Mouse (Mus musculus) CH12.LX (cell line): Measurements from ENCODE around the gene Htra2. TPM values are rescaled to one million over a fixed set of nuclear protein-coding genes. Genes with fewer than 3 reads are reported as not detected.

Source experiments
- DNase-seq: peaks from one replicate; pipeline ENCODE4 v3.0.0-alpha.2; 2013; ENCODE audit errors: extremely low read depth
- H3K27ac ChIP-seq: 2 replicates; pipeline ENCODE4 v1.5.1; 2012; ENCODE audit warnings: low read depth, mild to moderate bottlenecking, control low read depth, moderate library complexity; ENCODE audit not compliant: insufficient read depth
- H3K27me3 ChIP-seq: replicated peaks from 2 replicates; pipeline ENCODE3; 2012; ENCODE audit warnings: inconsistent platforms
- H3K36me3 ChIP-seq, 2 experiments: replicated peaks in 1 of 2; 2 replicates each; pipeline versions ENCODE3 to v1.6.1; 2012; ENCODE audit warnings: inconsistent platforms in 1 of 2, low read length in 1 of 2, mild to moderate bottlenecking in 1 of 2, mixed read lengths in 1 of 2, moderate library complexity in 1 of 2; ENCODE audit not compliant: control insufficient read depth in 1 of 2, insufficient read depth in 1 of 2
- H3K4me1 ChIP-seq, 2 experiments: 2 replicates each; pipeline ENCODE4 v1.6.1; 2012; ENCODE audit warnings: inconsistent platforms in 1 of 2, moderate library complexity in 1 of 2; ENCODE audit not compliant: insufficient read depth in 2 of 2, control insufficient read depth in 1 of 2
- H3K4me2 ChIP-seq: 2 replicates; pipeline ENCODE4 v1.6.1; 2012; ENCODE audit warnings: low read depth, mild to moderate bottlenecking, control low read depth; ENCODE audit not compliant: poor library complexity, insufficient read depth, severe bottlenecking
- H3K4me3 ChIP-seq, 3 experiments: fragments of 150-350 bp in 1 of 3; sonication (generic) in 1 of 3; replicated peaks in 1 of 3; 2 replicates each; pipeline versions ENCODE3 to v1.5.1; 2011 to 2012; ENCODE audit warnings: low read depth in 2 of 3, low read length in 2 of 3, mild to moderate bottlenecking in 2 of 3, moderate library complexity in 2 of 3, control low read depth in 1 of 3, improper control_type of control experiment in 1 of 3, inconsistent platforms in 1 of 3, mixed read lengths in 1 of 3; ENCODE audit not compliant: poor library complexity in 1 of 3
- H3K79me2 ChIP-seq: replicated peaks from 2 replicates; pipeline ENCODE4 v1.6.1; 2012; ENCODE audit warnings: mild to moderate bottlenecking, moderate library complexity; ENCODE audit not compliant: control insufficient read depth, poor library complexity, insufficient read depth, severe bottlenecking; ENCODE audit errors: extremely low read depth
- H3K9ac ChIP-seq: 2 replicates; pipeline ENCODE4 v1.6.1; 2012; ENCODE audit warnings: low read depth, mild to moderate bottlenecking, control low read depth, moderate library complexity; ENCODE audit not compliant: insufficient read depth
- H3K9me3 ChIP-seq: replicated peaks from 2 replicates; pipeline ENCODE3; 2012; ENCODE audit warnings: low read length, inconsistent platforms, mixed read lengths
- BHLHE40 ChIP-seq: IDR thresholded peaks from 2 replicates; pipeline ENCODE4 v1.6.1; 2011; ENCODE audit warnings: mild to moderate bottlenecking, low read depth, low read length, improper control_type of control experiment
- CHD1 ChIP-seq: IDR thresholded peaks from 2 replicates; pipeline ENCODE4 v1.6.1; 2012; ENCODE audit warnings: low read depth, low read length, improper control_type of control experiment, inconsistent platforms
- CHD2 ChIP-seq: IDR thresholded peaks from 2 replicates; pipeline ENCODE4 v1.6.1; 2011; ENCODE audit warnings: low read length, improper control_type of control experiment
- E2F4 ChIP-seq: IDR thresholded peaks from 2 replicates; pipeline ENCODE4 v1.6.1; 2011; ENCODE audit warnings: low read depth, low read length, improper control_type of control experiment; ENCODE audit not compliant: insufficient replicate concordance
- ETS1 ChIP-seq: conservative IDR thresholded peaks from 2 replicates; pipeline ENCODE4 v1.6.1; 2012; ENCODE audit warnings: low read depth, mild to moderate bottlenecking, inconsistent platforms, low read length, improper control_type of control experiment, moderate library complexity
- GABPA ChIP-seq: IDR thresholded peaks from 2 replicates; pipeline ENCODE4 v1.6.1; 2012; ENCODE audit warnings: low read depth, low read length, improper control_type of control experiment, inconsistent platforms; ENCODE audit not compliant: insufficient replicate concordance
- HCFC1 ChIP-seq: IDR thresholded peaks from 2 replicates; pipeline ENCODE4 v1.6.1; 2012; ENCODE audit warnings: low read depth, mild to moderate bottlenecking, inconsistent platforms, low read length, improper control_type of control experiment
- IRF4 ChIP-seq: IDR thresholded peaks from 2 replicates; pipeline ENCODE4 v1.6.1; 2014; ENCODE audit warnings: low read depth, mild to moderate bottlenecking, inconsistent platforms, low read length, improper control_type of control experiment
- JUN ChIP-seq: IDR thresholded peaks from 2 replicates; pipeline ENCODE4 v1.6.1; 2011; ENCODE audit warnings: low read depth, mild to moderate bottlenecking, low read length, improper control_type of control experiment, moderate library complexity; ENCODE audit not compliant: insufficient read depth
- MAFK ChIP-seq: IDR thresholded peaks from 2 replicates; pipeline ENCODE4 v1.6.1; 2011; ENCODE audit warnings: low read length, improper control_type of control experiment; ENCODE audit not compliant: insufficient replicate concordance
- MAZ ChIP-seq: IDR thresholded peaks from 2 replicates; pipeline ENCODE4 v1.6.1; 2012; ENCODE audit warnings: low read depth, mild to moderate bottlenecking, inconsistent platforms, low read length, improper control_type of control experiment, moderate library complexity
- MXI1 ChIP-seq: IDR thresholded peaks from 2 replicates; pipeline ENCODE4 v1.6.1; 2011; ENCODE audit warnings: mild to moderate bottlenecking, low read depth, low read length, improper control_type of control experiment
- PAX5 ChIP-seq: IDR thresholded peaks from 2 replicates; pipeline ENCODE4 v1.6.1; 2012; ENCODE audit warnings: low read length, inconsistent platforms, mixed read lengths
- POLR2AphosphoS2 ChIP-seq: IDR thresholded peaks from 2 replicates; pipeline ENCODE4 v1.6.1; 2011; ENCODE audit warnings: low read depth, low read length, improper control_type of control experiment
- SMC3 ChIP-seq: IDR thresholded peaks from 2 replicates; pipeline ENCODE4 v1.6.1; 2011; ENCODE audit warnings: low read depth, low read length, improper control_type of control experiment
- TBP ChIP-seq: conservative IDR thresholded peaks from 2 replicates; pipeline ENCODE4 v1.6.1; 2011; ENCODE audit warnings: low read depth, low read length, improper control_type of control experiment
- UBTF ChIP-seq: IDR thresholded peaks from 2 replicates; pipeline ENCODE4 v1.6.1; 2012; ENCODE audit warnings: low read depth, mild to moderate bottlenecking, inconsistent platforms, low read length, improper control_type of control experiment, moderate library complexity
- USF1 ChIP-seq: IDR thresholded peaks from 2 replicates; pipeline ENCODE4 v1.6.1; 2014; ENCODE audit warnings: low read depth, mild to moderate bottlenecking, inconsistent platforms, low read length, improper control_type of control experiment
- ZC3H11A ChIP-seq: IDR thresholded peaks from 2 replicates; pipeline ENCODE4 v1.6.1; 2012; ENCODE audit warnings: low read depth, mild to moderate bottlenecking, inconsistent platforms, low read length, improper control_type of control experiment
- ZKSCAN1 ChIP-seq: IDR thresholded peaks from 2 replicates; pipeline ENCODE4 v1.6.1; 2012; ENCODE audit warnings: low read depth, inconsistent platforms, low read length, improper control_type of control experiment, borderline replicate concordance
- ZNF384 ChIP-seq: IDR thresholded peaks from 2 replicates; pipeline ENCODE4 v1.6.1; 2012; ENCODE audit warnings: low read depth, low read length, improper control_type of control experiment, inconsistent platforms
- dilution Hi-C: fragments of 300-500 bp; cut with MboI; formaldehyde crosslinking; loops from 2 replicates; pipeline ENCODE4 v1.14.3; 2020; ENCODE audit warnings: low sequenced_read_pairs; ENCODE audit not compliant: extremely low pct_unique_long_range_greater_than_20kb, extremely low pct_ligation_motif_present
- in situ Hi-C: fragments of 300-500 bp; cut with MboI; formaldehyde crosslinking; loops from 3 replicates; pipeline ENCODE4 v1.14.3; 2019; ENCODE audit warnings: low sequenced_read_pairs, low pct_ligation_motif_present, low pct_unique_long_range_greater_than_20kb, mixed read lengths
- polyA plus RNA-seq: library from polyadenylated mRNA; unstranded; fragments of >175 nt; gene quantifications from 2 replicates; pipeline ENCODE4 v1.2.1, GENCODE M21; 2012; ENCODE audit warnings: low read depth; ENCODE audit not compliant: insufficient read length
- total RNA-seq, 2 experiments: library from RNA; depleted of rRNA; stranded (reverse); fragments of 300-350 nt in 1 of 2; fragments of >200 nt in 1 of 2; gene quantifications; 2 replicates each; pipeline ENCODE4 v1.2.3; 2012 to 2014

Htra2 gene
- total and polyA plus RNA-seq, 3 experiments: 113 to 185 (median 137) TPM

GRCm38 (mm10) chr6:83003850-83004249, 51.2 kb downstream of the Htra2 start:
- H3K4me3 ChIP-seq: peak overlapping the region; percentile 48 to 60 (median 54)
- DNase-seq: no peak
- peaks cover 0 to 2% of the 10 kb centered on the region in 2 experiments for H3K36me3 ChIP-seq
- H3K27me3 ChIP-seq: no peaks in the 10 kb centered on the region
- peak overlapping the region; percentile 96 for H3K4me2 ChIP-seq
- in situ Hi-C loops (no loop called here), dilution Hi-C loops (no loop called here)
- peaks cover 17 to 35% of the 10 kb centered on the region in 2 experiments for H3K4me1 ChIP-seq
- peak overlapping the region; percentile 76 for H3K27ac ChIP-seq
- H3K9ac ChIP-seq: peak overlapping the region; percentile 92
- H3K9me3 ChIP-seq: no peaks in the 10 kb centered on the region
- TF ChIP-seq BHLHE40: no peak
- TF ChIP-seq PAX5: no peak
- TF ChIP-seq IRF4: no peak
- no peak for TF ChIP-seq POLR2AphosphoS2
- TF ChIP-seq TBP: no peak
- TF ChIP-seq SMC3: no peak
- TF ChIP-seq UBTF: no peak
- TF ChIP-seq ZC3H11A: no peak
- no peak for TF ChIP-seq MAFK
- TF ChIP-seq ETS1: no peak
- TF ChIP-seq ZNF384: no peak
- TF ChIP-seq MAZ: no peak
- no peak for TF ChIP-seq CHD2
- TF ChIP-seq USF1: no peak
- no peak for TF ChIP-seq HCFC1
- no peak for TF ChIP-seq MXI1
- no peak for TF ChIP-seq E2F4
- no peaks in the 10 kb centered on the region; the same call in 1 of the 2 replicates for H3K79me2 ChIP-seq

GRCm38 (mm10) chr6:83003082-83003481, 52.0 kb downstream of the Htra2 start:
- no peak for DNase-seq
- Histone ChIP-seq H3K4me2 (peak overlapping the region; percentile 96), H3K4me1 (peaks cover 15 to 29% of the 10 kb centered on the region in 2 experiments), H3K36me3 (peaks cover 0 to 2% of the 10 kb centered on the region in 2 experiments), H3K9me3 (no peaks in the 10 kb centered on the region), H3K27me3 (no peaks in the 10 kb centered on the region), H3K27ac (no peak overlapping the region), H3K4me3 (peak overlapping the region in 2 of 3 experiments; percentile 48 to 54), H3K79me2 (no peaks in the 10 kb centered on the region; the same call in 1 of the 2 replicates), H3K9ac (peak overlapping the region; percentile 92; the same call in 1 of the 2 replicates)
- dilution Hi-C loops: no loop called here
- no peak for TF ChIP-seq GABPA
- TF ChIP-seq JUN: no peak
- no peak for TF ChIP-seq MXI1
- TF ChIP-seq PAX5: no peak
- TF ChIP-seq E2F4: no peak
- no peak for TF ChIP-seq IRF4
- no peak for TF ChIP-seq ZKSCAN1
- no peak for TF ChIP-seq CHD1
- TF ChIP-seq UBTF: no peak
- no peak for TF ChIP-seq USF1
- TF ChIP-seq MAZ: no peak
- in situ Hi-C loops: no loop called here

Other genes with a start within 250 kb of the Htra2 start
- gene Sema4f, start 115.5 kb downstream of the Htra2 start, total RNA-seq (2012; rRNA removed): 0.04 TPM in 1 of 2 replicates, not detected in the other
- gene Sema4f, start 115.5 kb downstream of the Htra2 start, total RNA-seq (2014; rRNA removed): not detected in 2 replicates
- gene Sema4f, start 115.5 kb downstream of the Htra2 start, polyA plus RNA-seq: not detected in 2 replicates
- gene M1ap, start 108.4 kb downstream of the Htra2 start, total RNA-seq (2012; rRNA removed): 3.0 and 6.4 TPM in 2 replicates
- 1.8 and 2.4 TPM in 2 replicates for gene M1ap, start 108.4 kb downstream of the Htra2 start, total RNA-seq (2014; rRNA removed)
- 3.9 and 4.7 TPM in 2 replicates for gene M1ap, start 108.4 kb downstream of the Htra2 start, polyA plus RNA-seq
- 33.2 and 34.7 TPM in 2 replicates for gene Dok1, start 21.8 kb downstream of the Htra2 start, total RNA-seq (2012; rRNA removed)
- 21.3 and 21.4 TPM in 2 replicates for gene Dok1, start 21.8 kb downstream of the Htra2 start, total RNA-seq (2014; rRNA removed)
- gene Dok1, start 21.8 kb downstream of the Htra2 start, polyA plus RNA-seq: 23.8 and 24.6 TPM in 2 replicates
- 0.93 and 1.0 TPM in 2 replicates for gene Loxl3, start 21.1 kb downstream of the Htra2 start, total RNA-seq (2012; rRNA removed)
- gene Loxl3, start 21.1 kb downstream of the Htra2 start, total RNA-seq (2014; rRNA removed): 0.05 TPM in 1 of 2 replicates, not detected in the other
- gene Loxl3, start 21.1 kb downstream of the Htra2 start, polyA plus RNA-seq: 0.74 and 1.0 TPM in 2 replicates
- 235 and 240 TPM in 2 replicates for gene Aup1, start 752 bp downstream of the Htra2 start, total RNA-seq (2012; rRNA removed)
- 108 and 119 TPM in 2 replicates for gene Aup1, start 752 bp downstream of the Htra2 start, total RNA-seq (2014; rRNA removed)
- 284 and 324 TPM in 2 replicates for gene Aup1, start 752 bp downstream of the Htra2 start, polyA plus RNA-seq
- gene Dqx1, start 2.6 kb upstream of the Htra2 start, total RNA-seq (2012; rRNA removed): 2.2 and 2.7 TPM in 2 replicates
- gene Dqx1, start 2.6 kb upstream of the Htra2 start, total RNA-seq (2014; rRNA removed): 0.99 and 1.3 TPM in 2 replicates
- 2.9 and 3.5 TPM in 2 replicates for gene Dqx1, start 2.6 kb upstream of the Htra2 start, polyA plus RNA-seq
- not detected in 2 replicates for gene Tlx2, start 15.0 kb upstream of the Htra2 start, total RNA-seq (2012; rRNA removed)
- not detected in 2 replicates for gene Tlx2, start 15.0 kb upstream of the Htra2 start, total RNA-seq (2014; rRNA removed)
- not detected in 2 replicates for gene Tlx2, start 15.0 kb upstream of the Htra2 start, polyA plus RNA-seq
- 14.5 and 16.6 TPM in 2 replicates for gene Pcgf1, start 22.6 kb upstream of the Htra2 start, total RNA-seq (2012; rRNA removed)
- 12.5 and 13.7 TPM in 2 replicates for gene Pcgf1, start 22.6 kb upstream of the Htra2 start, total RNA-seq (2014; rRNA removed)
- 12.4 and 15.0 TPM in 2 replicates for gene Pcgf1, start 22.6 kb upstream of the Htra2 start, polyA plus RNA-seq
- gene Lbx2, start 31.1 kb upstream of the Htra2 start, total RNA-seq (2012; rRNA removed): 0.80 TPM in 1 of 2 replicates, not detected in the other
- gene Lbx2, start 31.1 kb upstream of the Htra2 start, total RNA-seq (2014; rRNA removed): 0.86 TPM in 1 of 2 replicates, not detected in the other
- 1.2 and 1.7 TPM in 2 replicates for gene Lbx2, start 31.1 kb upstream of the Htra2 start, polyA plus RNA-seq
- gene Ccdc142, start 46.3 kb upstream of the Htra2 start, total RNA-seq (2012; rRNA removed): 3.1 and 3.2 TPM in 2 replicates
- gene Ccdc142, start 46.3 kb upstream of the Htra2 start, total RNA-seq (2014; rRNA removed): 0.38 and 0.59 TPM in 2 replicates
- gene Ccdc142, start 46.3 kb upstream of the Htra2 start, polyA plus RNA-seq: 1.1 and 1.7 TPM in 2 replicates
- 1.3 and 2.1 TPM in 2 replicates for gene Gm42688, start 46.3 kb upstream of the Htra2 start, total RNA-seq (2012; rRNA removed)
- 1.2 TPM in 2 replicates for gene Gm42688, start 46.3 kb upstream of the Htra2 start, total RNA-seq (2014; rRNA removed)
- 1.6 and 2.0 TPM in 2 replicates for gene Gm42688, start 46.3 kb upstream of the Htra2 start, polyA plus RNA-seq
- 74.0 and 83.3 TPM in 2 replicates for gene Mrpl53, start 53.8 kb upstream of the Htra2 start, total RNA-seq (2012; rRNA removed)
- 52.2 and 54.2 TPM in 2 replicates for gene Mrpl53, start 53.8 kb upstream of the Htra2 start, total RNA-seq (2014; rRNA removed)
- 52.9 and 55.5 TPM in 2 replicates for gene Mrpl53, start 53.8 kb upstream of the Htra2 start, polyA plus RNA-seq
- 78.9 and 104 TPM in 2 replicates for gene Mogs, start 60.2 kb upstream of the Htra2 start, total RNA-seq (2012; rRNA removed)
- gene Mogs, start 60.2 kb upstream of the Htra2 start, total RNA-seq (2014; rRNA removed): 77.3 and 78.4 TPM in 2 replicates
- gene Mogs, start 60.2 kb upstream of the Htra2 start, polyA plus RNA-seq: 53.0 and 57.2 TPM in 2 replicates
- 20.4 and 24.1 TPM in 2 replicates for gene Wbp1, start 66.3 kb upstream of the Htra2 start, total RNA-seq (2012; rRNA removed)
- 23.1 and 27.5 TPM in 2 replicates for gene Wbp1, start 66.3 kb upstream of the Htra2 start, total RNA-seq (2014; rRNA removed)
- 16.6 and 19.3 TPM in 2 replicates for gene Wbp1, start 66.3 kb upstream of the Htra2 start, polyA plus RNA-seq
- gene Ino80b, start 70.2 kb upstream of the Htra2 start, total RNA-seq (2012; rRNA removed): 26.1 and 26.9 TPM in 2 replicates
- 14.9 and 15.4 TPM in 2 replicates for gene Ino80b, start 70.2 kb upstream of the Htra2 start, total RNA-seq (2014; rRNA removed)
- 30.4 and 34.2 TPM in 2 replicates for gene Ino80b, start 70.2 kb upstream of the Htra2 start, polyA plus RNA-seq
- gene Rtkn, start 80.2 kb upstream of the Htra2 start, total RNA-seq (2012; rRNA removed): 0.59 and 0.68 TPM in 2 replicates
- 0.54 and 1.3 TPM in 2 replicates for gene Rtkn, start 80.2 kb upstream of the Htra2 start, total RNA-seq (2014; rRNA removed)
- gene Rtkn, start 80.2 kb upstream of the Htra2 start, polyA plus RNA-seq: 0.47 and 0.78 TPM in 2 replicates
- gene Wdr54, start 101.1 kb upstream of the Htra2 start, total RNA-seq (2012; rRNA removed): 4.7 and 10.3 TPM in 2 replicates
- gene Wdr54, start 101.1 kb upstream of the Htra2 start, total RNA-seq (2014; rRNA removed): 4.9 and 7.8 TPM in 2 replicates
- gene Wdr54, start 101.1 kb upstream of the Htra2 start, polyA plus RNA-seq: 1.7 and 1.9 TPM in 2 replicates
- 0.34 and 0.38 TPM in 2 replicates for gene 1700003E16Rik, start 101.1 kb upstream of the Htra2 start, total RNA-seq (2012; rRNA removed)
- not detected in 2 replicates for gene 1700003E16Rik, start 101.1 kb upstream of the Htra2 start, total RNA-seq (2014; rRNA removed)
- gene 1700003E16Rik, start 101.1 kb upstream of the Htra2 start, polyA plus RNA-seq: 0.23 and 0.25 TPM in 2 replicates
- gene Dctn1, start 110.6 kb upstream of the Htra2 start, total RNA-seq (2012; rRNA removed): 17.8 and 19.8 TPM in 2 replicates
- gene Dctn1, start 110.6 kb upstream of the Htra2 start, total RNA-seq (2014; rRNA removed): 12.2 and 12.8 TPM in 2 replicates
- 36.4 and 37.3 TPM in 2 replicates for gene Dctn1, start 110.6 kb upstream of the Htra2 start, polyA plus RNA-seq
- gene Slc4a5, start 164.6 kb upstream of the Htra2 start, total RNA-seq (2012; rRNA removed): 0.13 and 0.38 TPM in 2 replicates
- gene Slc4a5, start 164.6 kb upstream of the Htra2 start, total RNA-seq (2014; rRNA removed): not detected in 2 replicates
- gene Slc4a5, start 164.6 kb upstream of the Htra2 start, polyA plus RNA-seq: 0.21 TPM in 1 of 2 replicates, not detected in the other